Mouse (Mus musculus): ENCODE results near the gene Mrc2.
A peak's percentile ranks its signal among the peaks of the same experiment; 100 is the strongest.

Gene Mrc2

DNA sequence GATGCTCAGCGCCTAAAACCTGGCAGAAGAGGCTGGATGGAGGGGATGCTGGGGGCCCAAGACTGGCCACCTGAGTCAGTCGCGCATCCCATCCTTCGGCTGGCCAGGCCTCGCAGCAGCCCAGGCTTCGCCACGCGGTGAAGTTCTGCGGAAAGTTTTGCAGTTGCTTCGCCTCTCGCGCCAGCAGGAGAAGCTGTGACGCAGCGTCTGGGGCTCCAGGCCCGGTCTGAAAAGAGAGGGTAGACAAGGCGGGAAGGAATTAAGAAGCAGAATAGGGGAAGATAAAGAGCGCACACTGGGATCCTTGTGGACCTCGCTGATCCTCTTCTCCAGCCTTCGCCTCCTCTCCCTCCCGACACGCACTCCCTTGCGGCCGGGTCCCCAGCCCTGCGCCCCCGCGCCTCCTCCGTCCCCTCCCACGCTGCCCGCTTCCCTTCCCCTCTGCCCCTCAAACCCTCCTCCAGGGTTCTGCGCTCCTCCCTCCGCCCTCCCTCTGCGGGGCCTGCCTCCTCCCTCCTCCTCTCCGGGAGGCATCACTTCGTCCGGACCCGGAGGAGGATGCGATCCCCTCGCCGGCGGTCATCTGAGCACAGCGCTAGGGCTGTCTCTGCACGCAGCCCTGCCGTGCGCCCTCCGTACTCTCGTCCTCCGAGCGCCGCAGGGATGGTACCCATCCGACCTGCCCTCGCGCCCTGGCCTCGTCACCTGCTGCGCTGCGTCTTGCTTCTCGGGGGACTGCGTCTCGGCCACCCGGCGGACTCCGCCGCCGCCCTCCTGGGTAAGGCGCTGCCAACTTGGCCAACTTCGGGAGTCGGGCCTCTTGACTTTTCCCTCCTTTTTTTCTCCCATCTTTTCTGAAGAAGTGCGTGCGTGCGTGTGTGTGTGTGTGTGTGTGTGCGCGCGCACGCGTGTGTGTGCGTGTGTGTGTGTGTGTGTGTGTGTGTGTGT, at the start of gene Mrc2:
Mrc2 (plus strand) TSS at position 520 of the 948 bp plus-strand sequence.
- no peak for DNase-seq (ENCODE audit: low spot score in 2 of 2)

- DNase-seq (ENCODE audit: low spot score in 2 of 2), result no peak
Measured at GRCm38 (mm10) chr11:105246369-105246768, 46.1 kb upstream of the Mrc2 start.

- no peak for DNase-seq (ENCODE audit: low spot score in 2 of 2)
Measured at GRCm38 (mm10) chr11:105246785-105247184, 45.7 kb upstream of the Mrc2 start.

DNA sequence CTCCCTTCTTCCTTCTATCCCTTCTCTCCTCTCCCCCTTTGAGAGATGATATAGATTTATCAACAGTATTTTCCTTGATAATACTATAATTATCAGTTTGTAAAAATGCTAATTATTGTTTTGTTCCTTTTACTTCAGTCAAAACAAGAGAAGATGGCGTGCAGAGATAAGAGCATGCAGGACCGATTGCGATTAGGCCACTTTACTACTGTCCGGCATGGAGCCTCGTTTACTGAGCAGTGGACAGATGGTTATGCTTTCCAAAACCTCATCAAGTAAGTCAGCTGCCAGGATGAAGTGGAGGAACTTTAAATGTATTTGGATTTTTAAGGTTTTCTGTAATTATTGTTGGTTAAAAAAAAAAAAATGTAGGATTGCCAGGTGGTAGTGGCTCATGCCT, 45.1 kb upstream of the Mrc2 start:
- DNase-seq (ENCODE audit: low spot score in 2 of 2), result no peak

DNA sequence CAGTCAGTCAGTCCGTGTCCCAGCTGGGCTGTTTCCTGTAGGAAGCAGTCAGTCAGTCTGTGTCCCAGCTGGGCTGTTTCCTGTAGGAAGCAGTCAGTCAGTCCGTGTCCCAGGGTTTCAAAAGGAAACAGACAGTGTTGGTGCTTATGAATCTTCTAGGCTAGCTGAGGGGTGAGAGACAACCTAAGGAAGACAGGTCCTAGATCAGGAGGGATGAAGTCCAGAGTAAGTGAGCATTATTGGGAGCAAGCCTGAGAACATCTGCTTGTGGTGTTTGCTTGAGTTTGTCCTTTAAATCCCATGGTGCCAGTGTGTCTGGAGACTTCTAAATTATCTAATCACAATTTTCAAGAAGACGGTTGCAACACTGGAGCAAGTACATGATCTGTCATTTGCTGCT, 32.7 kb upstream of the Mrc2 start:
- no peak for DNase-seq (ENCODE audit: low spot score in 2 of 2)

DNA sequence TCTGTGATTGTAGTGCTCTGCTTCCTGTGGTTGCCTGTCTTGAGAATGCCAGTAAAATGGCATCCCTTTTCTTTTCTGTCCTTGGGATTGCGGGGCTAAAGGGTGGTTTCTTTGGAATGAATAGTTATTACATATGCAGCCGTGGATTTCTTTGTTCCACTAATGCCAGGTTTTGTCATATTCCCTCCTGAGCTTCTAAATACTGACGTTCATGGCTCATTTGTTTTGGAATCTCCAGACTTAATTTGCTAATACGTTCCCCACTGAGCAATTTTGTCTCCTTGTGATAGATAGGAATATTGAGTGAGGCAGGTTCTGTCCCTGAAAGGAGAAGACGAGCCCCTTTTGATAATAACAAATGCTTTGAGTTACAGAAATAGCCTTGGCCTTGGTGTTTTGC, 31.3 kb upstream of the Mrc2 start:
- no peak for DNase-seq (ENCODE audit: low spot score in 2 of 2)

DNA sequence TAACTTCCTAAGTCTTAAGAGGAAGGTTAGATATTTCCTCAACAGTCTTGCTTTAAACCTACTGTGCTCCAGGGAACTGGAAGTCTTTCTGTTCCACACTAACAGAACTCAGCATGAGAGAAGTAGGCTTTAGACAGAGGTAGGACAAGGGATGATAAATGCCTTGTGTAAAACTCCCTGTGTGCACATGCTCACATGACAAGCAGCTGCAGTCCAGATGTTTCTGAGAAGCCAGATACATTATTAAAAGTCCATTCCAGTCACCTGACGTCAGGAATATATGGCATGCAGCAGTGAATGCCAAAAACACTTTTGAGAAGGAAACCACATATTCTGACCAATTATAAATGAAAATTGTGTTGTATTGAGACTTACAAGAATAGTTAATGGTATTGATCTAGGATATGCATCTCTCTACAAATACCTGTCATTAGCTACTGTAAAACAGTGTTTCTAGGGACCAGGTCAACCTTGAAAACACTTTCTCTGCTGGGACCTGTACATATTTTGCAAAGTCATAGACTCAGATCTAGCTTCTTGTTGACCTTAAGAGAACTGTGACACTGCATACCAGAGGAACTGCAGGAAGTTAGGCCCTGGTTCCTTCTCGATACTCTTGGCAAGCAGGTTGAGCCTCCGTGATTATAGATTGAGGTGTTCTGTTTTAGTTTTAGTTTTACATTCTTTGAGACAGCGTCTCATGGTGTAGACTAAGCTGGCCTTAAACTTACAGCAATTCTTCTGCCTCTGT, 30.7 kb upstream of the Mrc2 start:
- DNase-seq (ENCODE audit: low spot score in 2 of 2), result no peak

GRCm38 (mm10) chr11:105264506-105264905, 27.9 kb upstream of the Mrc2 start:
- no peak for DNase-seq (ENCODE audit: low spot score in 2 of 2)

- no peak for DNase-seq (ENCODE audit: low spot score in 2 of 2)
Measured at GRCm38 (mm10) chr11:105264988-105265387, 27.5 kb upstream of the Mrc2 start.

GRCm38 (mm10) chr11:105270155-105270554, 22.3 kb upstream of the Mrc2 start:
- DNase-seq (ENCODE audit: low spot score in 2 of 2), result peak in 1 of 2 experiments; percentile 20

GRCm38 (mm10) chr11:105280456-105280855, 12.0 kb upstream of the Mrc2 start:
- DNase-seq (ENCODE audit: low spot score in 2 of 2), result no peak

- DNase-seq (ENCODE audit: low spot score in 2 of 2), result no peak
Measured at GRCm38 (mm10) chr11:105281291-105281690, 11.2 kb upstream of the Mrc2 start.

- no peak for DNase-seq (ENCODE audit: low spot score in 2 of 2)
Measured at GRCm38 (mm10) chr11:105281763-105282459, 10.5 kb upstream of the Mrc2 start.

DNA sequence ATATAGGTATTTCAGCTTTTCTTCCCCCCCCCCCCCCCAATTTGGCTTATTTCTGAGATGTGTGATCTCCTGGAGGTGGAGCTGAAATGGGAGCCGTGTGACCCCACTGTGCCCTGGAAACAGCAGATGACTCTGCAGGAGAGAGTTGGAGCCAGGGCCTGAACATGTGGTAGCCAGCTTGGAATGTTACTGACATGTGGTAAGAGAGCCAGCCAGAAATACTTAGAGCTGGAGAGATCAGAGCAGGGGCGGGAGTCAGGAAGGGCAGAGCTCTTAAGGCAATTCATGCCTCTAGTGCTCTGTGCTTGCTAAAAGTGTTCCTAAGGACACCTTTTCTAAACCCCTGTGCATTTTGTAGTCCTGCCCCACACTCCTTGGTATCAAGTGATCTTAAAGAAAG, 10.0 kb upstream of the Mrc2 start:
- DNase-seq (ENCODE audit: low spot score in 2 of 2), result no peak

- DNase-seq (ENCODE audit: low spot score in 2 of 2), result no peak
Measured at GRCm38 (mm10) chr11:105283016-105283415, 9.4 kb upstream of the Mrc2 start.

DNA sequence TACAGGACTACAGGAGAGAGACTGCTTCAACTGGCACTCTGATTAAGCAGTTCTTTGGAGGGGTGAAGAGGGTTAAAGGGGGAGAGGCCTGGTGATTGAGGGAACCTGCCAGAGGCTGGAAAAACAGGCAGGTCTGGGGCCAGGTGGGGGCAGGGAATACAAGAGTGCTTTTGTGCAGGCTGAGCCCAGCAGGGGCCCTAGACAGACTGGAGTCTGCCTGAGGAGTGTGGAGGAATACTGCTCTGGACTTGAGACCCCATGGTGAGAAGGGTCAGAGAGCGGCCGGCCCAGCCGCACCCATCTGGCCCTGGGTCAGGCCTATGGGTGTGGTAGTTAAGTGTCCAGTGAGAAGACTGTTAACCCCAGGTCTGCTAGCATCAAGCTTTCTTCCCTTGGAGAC, 6.7 kb upstream of the Mrc2 start:
- DNase-seq (ENCODE audit: low spot score in 2 of 2), result no peak

GRCm38 (mm10) chr11:105289403-105289802, 3.0 kb upstream of the Mrc2 start:
- DNase-seq (ENCODE audit: low spot score in 2 of 2), result no peak

GRCm38 (mm10) chr11:105291681-105292123, 741 bp upstream of the Mrc2 start:
- DNase-seq (ENCODE audit: low spot score in 2 of 2), result no peak

GRCm38 (mm10) chr11:105293101-105293581, 698 bp downstream of the Mrc2 start:
- no peak for DNase-seq (ENCODE audit: low spot score in 2 of 2)

- no peak for DNase-seq (ENCODE audit: low spot score in 2 of 2)
Measured at GRCm38 (mm10) chr11:105293901-105294494, 1.6 kb downstream of the Mrc2 start.

- no peak for DNase-seq (ENCODE audit: low spot score in 2 of 2)
Measured at GRCm38 (mm10) chr11:105296084-105296483, 3.6 kb downstream of the Mrc2 start.

GRCm38 (mm10) chr11:105310197-105310596, 17.8 kb downstream of the Mrc2 start:
- DNase-seq (ENCODE audit: low spot score in 2 of 2), result no peak
